Mouse (Mus musculus): ENCODE measurements around the gene Ptpn4. TPM values are rescaled to one million over a fixed set of nuclear protein-coding genes. Genes with fewer than 3 reads are reported as not detected.

The Ptpn4 gene
- polyA plus RNA-seq, 1 experiment, result 2.9 TPM

DNA sequence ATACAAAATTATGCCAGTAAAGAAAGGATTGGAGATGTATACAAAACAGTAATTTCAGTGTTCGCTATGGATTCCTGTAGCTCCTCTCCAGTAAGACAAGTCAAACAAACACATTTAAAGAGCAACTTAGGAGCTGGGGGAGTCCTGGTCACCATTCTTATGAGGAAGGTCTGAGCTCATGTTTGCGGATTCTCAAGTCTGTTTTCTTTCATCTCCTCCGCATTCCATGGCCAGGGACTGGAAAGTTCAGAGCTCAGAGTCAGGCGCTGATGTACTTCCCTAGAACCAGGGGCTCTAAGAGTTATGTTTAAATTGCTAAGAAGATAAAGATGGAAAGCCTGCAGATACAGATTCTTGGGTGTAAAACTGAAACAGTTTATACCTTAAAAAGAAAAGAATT, 210.6 kb downstream of the Ptpn4 start:
- H3K4me3 ChIP-seq (ENCODE audit: insufficient read depth, low read length), result no peak overlapping the region
- no peak overlapping the region for H3K27ac ChIP-seq (ENCODE audit: insufficient read depth, low read depth, low read length)
- TF ChIP-seq CTCF (IDR thresholded peaks at IDR 0.05; ENCODE audit: low read depth, low read length), result no peak
- no peak for TF ChIP-seq POLR2A (IDR thresholded peaks at IDR 0.05; ENCODE audit: borderline replicate concordance, low read depth, low read length)
- H3K4me1 ChIP-seq (ENCODE audit: control insufficient read depth, insufficient read depth, low read length), result no peaks in the 10 kb centered on the region

GRCm38 (mm10) chr1:119624444-119624843, 213.0 kb downstream of the Ptpn4 start:
- Histone ChIP-seq H3K4me1 (ENCODE audit: control insufficient read depth, insufficient read depth, low read length) (no peaks in the 10 kb centered on the region), H3K27ac (ENCODE audit: insufficient read depth, low read depth, low read length) (no peak overlapping the region), H3K4me3 (ENCODE audit: insufficient read depth, low read length) (no peak overlapping the region)
- TF ChIP-seq CTCF (IDR thresholded peaks at IDR 0.05; ENCODE audit: low read depth, low read length) (no peak), POLR2A (IDR thresholded peaks at IDR 0.05; ENCODE audit: borderline replicate concordance, low read depth, low read length) (no peak)

- Histone ChIP-seq H3K4me3 (ENCODE audit: insufficient read depth, low read length) (no peak overlapping the region), H3K27ac (ENCODE audit: insufficient read depth, low read depth, low read length) (no peak overlapping the region), H3K4me1 (ENCODE audit: control insufficient read depth, insufficient read depth, low read length) (peaks cover 3% of the 10 kb centered on the region; the same call in 1 of the 2 replicates)
- TF ChIP-seq CTCF (IDR thresholded peaks at IDR 0.05; ENCODE audit: low read depth, low read length) (no peak), POLR2A (IDR thresholded peaks at IDR 0.05; ENCODE audit: borderline replicate concordance, low read depth, low read length) (no peak)
Measured at GRCm38 (mm10) chr1:119605396-119605795, 232.0 kb downstream of the Ptpn4 start.

Other genes with a start within 250 kb of the Ptpn4 start
- gene Epb41l5, start 188.6 kb downstream of the Ptpn4 start, polyA plus RNA-seq (2012; ENCODE audit: insufficient read depth, insufficient read length, missing spikeins), result 0.45 and 0.99 TPM in 2 replicates
- 2.8 and 3.3 TPM in 2 replicates for gene Tmem177, start 75.6 kb upstream of the Ptpn4 start, polyA plus RNA-seq (2012; ENCODE audit: insufficient read depth, insufficient read length, missing spikeins)
- not detected in 2 replicates for gene Cfap221, start 159.6 kb upstream of the Ptpn4 start, polyA plus RNA-seq (2012; ENCODE audit: insufficient read depth, insufficient read length, missing spikeins)
- not detected in 2 replicates for gene Sctr, start 169.3 kb upstream of the Ptpn4 start, polyA plus RNA-seq (2012; ENCODE audit: insufficient read depth, insufficient read length, missing spikeins)
- gene Tmem37, start 236.5 kb upstream of the Ptpn4 start, polyA plus RNA-seq (2012; ENCODE audit: insufficient read depth, insufficient read length, missing spikeins), result 71.5 and 83.0 TPM in 2 replicates